Mouse (Mus musculus): Measurements from ENCODE around the gene Ech1.

Gene Ech1

GRCm38 (mm10) chr7:28824941-28825685 lies at the start of gene Ech1:
Ech1 (plus strand) TSS chr7:28825217.
- DNase-seq (ENCODE audit: low read depth) = peak; percentile 87

- no peak for DNase-seq (ENCODE audit: low read depth)
These were observed 46.2 kb upstream of the Ech1 start for GRCm38 (mm10) chr7:28778825-28779224.

GRCm38 (mm10) chr7:28780067-28780658 lies 44.9 kb upstream of the Ech1 start:
- peak; percentile 93 for DNase-seq (ENCODE audit: low read depth)

GRCm38 (mm10) chr7:28780857-28781256 lies 44.2 kb upstream of the Ech1 start:
- no peak for DNase-seq (ENCODE audit: low read depth)

- no peak for DNase-seq (ENCODE audit: low read depth)
These were observed 43.8 kb upstream of the Ech1 start for GRCm38 (mm10) chr7:28781261-28781663.

GRCm38 (mm10) chr7:28785161-28785560 lies 39.9 kb upstream of the Ech1 start:
- DNase-seq (ENCODE audit: low read depth) = no peak

GRCm38 (mm10) chr7:28787884-28788283 lies 37.1 kb upstream of the Ech1 start:
- DNase-seq (ENCODE audit: low read depth) = no peak

- no peak for DNase-seq (ENCODE audit: low read depth)
These were observed 36.5 kb upstream of the Ech1 start, which contains the start of gene Rinl for GRCm38 (mm10) chr7:28788307-28789195. Rinl (plus strand) TSS chr7:28788969.

GRCm38 (mm10) chr7:28789235-28789634 lies 35.8 kb upstream of the Ech1 start:
- DNase-seq (ENCODE audit: low read depth) = no peak

- DNase-seq (ENCODE audit: low read depth) = no peak
These were observed 34.8 kb upstream of the Ech1 start for GRCm38 (mm10) chr7:28790066-28790806.

- DNase-seq (ENCODE audit: low read depth) = no peak
These were observed 33.3 kb upstream of the Ech1 start for GRCm38 (mm10) chr7:28791706-28792105.

- no peak for DNase-seq (ENCODE audit: low read depth)
These were observed 32.4 kb upstream of the Ech1 start for GRCm38 (mm10) chr7:28792391-28793185.

- DNase-seq (ENCODE audit: low read depth) = no peak
These were observed 31.2 kb upstream of the Ech1 start for GRCm38 (mm10) chr7:28793834-28794233.

- DNase-seq (ENCODE audit: low read depth) = no peak
These were observed 30.5 kb upstream of the Ech1 start for GRCm38 (mm10) chr7:28794496-28794895.

GRCm38 (mm10) chr7:28795832-28796231 lies 29.2 kb upstream of the Ech1 start:
- DNase-seq (ENCODE audit: low read depth) = no peak

GRCm38 (mm10) chr7:28796562-28796975 lies 28.4 kb upstream of the Ech1 start:
- DNase-seq (ENCODE audit: low read depth) = peak; percentile 61

GRCm38 (mm10) chr7:28799994-28800393 lies 25.0 kb upstream of the Ech1 start:
- DNase-seq (ENCODE audit: low read depth) = no peak

- DNase-seq (ENCODE audit: low read depth) = no peak
These were observed 23.6 kb upstream of the Ech1 start for GRCm38 (mm10) chr7:28801451-28801850.

- DNase-seq (ENCODE audit: low read depth) = no peak
These were observed 22.9 kb upstream of the Ech1 start for GRCm38 (mm10) chr7:28801901-28802670.
